Mouse (Mus musculus) brain, embryonic 18.5 days (tissue): Measurements from ENCODE around the gene Klhl12.
"Not testable (repeated sequence)": the region's sequence is repeated elsewhere in the genome, so short reads cannot be mapped to it uniquely, and the experiment has no call there.

Source experiments
- DNase-seq: peaks from one replicate; pipeline ENCODE4 v3.0.0-alpha.2; 2012; ENCODE audit warnings: low read depth, low spot score

The Klhl12 gene

DNA sequence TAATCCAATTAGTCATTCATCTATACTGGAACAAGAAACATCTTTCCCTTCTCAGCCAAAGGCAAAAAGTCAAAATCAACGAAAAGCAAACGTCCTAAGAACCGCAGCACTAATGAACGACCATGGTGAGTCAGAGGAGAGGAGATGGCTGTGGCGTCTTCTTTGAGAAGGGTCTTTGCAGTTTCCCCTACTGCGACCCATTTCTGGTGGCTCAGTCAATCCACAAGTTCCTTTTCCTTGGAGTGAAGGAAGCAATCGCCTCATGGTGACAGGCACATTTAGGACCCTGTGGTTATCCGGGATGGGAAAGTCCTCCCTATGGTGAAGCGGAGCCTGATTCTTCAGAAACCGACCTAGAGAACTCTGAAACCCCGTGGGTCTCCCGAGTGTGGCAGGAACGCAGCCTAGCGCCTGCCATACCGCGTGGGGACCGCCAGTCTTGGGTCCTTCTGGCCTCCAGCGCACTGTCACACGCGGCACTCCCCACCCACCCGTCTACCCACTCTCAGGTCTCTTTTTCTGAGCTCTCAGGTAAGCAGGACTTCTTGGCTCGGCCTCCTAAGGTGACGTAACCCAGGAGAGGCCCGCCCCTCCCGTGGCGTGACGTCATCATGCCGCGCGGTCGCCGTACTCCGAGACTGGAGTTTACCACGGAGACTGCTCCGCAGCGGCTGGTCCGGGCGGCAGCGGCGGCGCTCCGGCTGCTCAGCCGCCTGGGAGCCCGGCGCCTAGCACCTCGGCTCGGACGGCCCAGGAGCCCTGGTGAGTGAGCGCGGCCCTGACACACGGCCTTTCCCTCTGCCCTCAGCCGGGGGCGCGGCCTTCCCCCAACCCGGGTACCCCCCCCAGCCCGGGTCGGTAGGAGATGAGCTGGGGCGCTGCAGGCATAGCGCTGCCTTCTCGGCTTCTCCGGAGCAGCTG, at the start of gene Klhl12:
Klhl12 (plus strand) TSS at position 628 of the 921 bp plus-strand sequence.
- DNase-seq: peak; percentile 77

DNA sequence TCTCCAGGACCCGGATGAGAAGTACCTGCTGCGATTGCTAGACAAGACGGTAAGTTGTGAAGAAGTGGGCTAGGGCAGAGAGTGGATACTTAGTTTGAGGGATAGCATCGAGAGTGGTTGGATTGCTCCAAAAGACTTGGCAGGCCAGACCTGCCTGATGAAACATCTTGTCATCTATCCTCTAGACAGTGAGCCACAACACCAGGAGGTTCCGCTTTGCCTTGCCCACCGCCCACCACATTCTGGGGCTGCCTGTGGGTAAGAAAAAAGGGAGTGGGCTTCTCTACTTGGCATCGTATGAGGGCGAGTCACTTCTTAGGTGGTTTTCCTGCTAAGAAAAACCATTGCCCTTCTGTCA, 48.9 kb upstream of the Klhl12 start:
- no peak for DNase-seq

DNA sequence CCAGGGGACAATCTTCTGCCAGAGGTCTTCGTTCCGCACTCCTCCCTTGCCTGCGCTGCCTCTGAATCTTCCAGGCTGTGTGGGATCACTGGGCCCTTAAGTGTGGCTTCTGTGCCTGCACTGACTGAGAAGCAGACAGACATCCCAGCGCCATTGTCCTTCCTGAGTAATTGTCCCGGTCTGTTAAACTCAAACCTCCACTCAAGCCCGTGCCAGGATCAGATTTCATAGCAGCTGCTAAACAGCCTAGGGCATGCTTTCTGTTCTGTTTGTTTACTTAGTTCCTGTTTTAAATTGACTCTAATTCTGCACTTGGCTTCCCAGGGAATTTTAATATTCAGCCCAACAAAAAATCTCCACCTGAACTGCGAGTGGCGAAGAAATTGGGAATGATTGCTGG, 47.3 kb upstream of the Klhl12 start:
- DNase-seq: no peak

DNA sequence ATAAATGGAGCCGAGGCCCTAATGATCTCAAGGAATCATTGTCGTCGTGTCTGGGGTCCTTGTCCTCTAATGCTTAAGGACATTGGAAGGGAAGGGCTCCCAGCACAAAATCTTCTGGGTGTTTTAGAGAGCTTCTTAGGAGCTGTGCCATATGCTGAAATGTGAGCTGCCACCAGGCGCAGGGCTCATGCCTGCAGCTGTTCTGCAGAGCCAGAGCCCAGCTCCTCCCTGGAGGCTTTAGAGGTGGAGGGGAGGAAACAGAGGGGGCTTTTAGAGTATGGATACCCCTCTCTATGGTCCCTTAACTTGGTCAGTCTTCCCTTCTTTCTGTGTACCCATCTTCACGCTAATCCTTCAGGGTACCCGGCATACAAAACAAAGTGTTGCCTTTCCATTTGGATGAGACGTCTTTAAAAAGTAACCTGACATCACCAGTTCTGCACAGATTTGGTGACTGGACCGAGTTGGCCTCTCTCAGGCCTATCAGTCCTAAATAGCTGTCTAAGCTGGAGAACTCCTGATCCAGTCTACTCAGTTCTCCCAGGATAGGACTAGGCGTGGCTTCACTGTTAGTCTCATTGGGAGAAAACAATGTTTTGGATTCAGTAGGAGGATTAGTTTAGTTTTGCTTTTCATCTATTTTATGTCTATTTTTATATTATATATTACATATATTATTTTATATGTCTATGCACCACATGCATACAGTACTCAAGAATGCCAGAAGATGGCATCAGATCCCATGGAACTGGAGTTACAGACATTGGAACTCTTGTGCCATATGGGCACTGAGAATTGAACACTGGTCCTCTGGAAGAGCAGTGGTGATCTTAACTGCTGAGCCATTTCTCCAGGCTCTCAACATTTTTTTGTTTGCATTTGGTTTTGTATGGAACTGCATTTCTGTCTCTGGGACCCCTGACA, 43.4 kb upstream of the Klhl12 start:
- DNase-seq: no peak

DNA sequence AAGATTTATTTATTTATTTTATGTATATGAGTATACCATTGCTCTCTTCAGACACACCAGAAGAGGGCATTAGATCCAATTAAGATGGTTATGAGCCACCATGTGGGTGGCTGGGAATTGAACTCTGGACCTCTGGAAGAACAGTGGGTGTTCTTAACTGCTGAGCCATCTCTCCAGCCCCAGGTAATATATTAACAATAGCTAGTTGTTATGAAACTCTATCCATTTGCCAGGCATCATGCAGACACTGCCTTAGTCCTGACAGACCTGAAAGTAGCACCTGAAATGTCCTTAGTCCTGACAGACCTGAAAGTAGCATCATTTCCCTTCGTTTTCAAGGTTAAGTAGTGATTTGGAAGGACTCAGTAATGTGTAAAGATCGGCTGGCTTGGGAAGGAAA, 41.3 kb upstream of the Klhl12 start:
- DNase-seq: no peak

DNA sequence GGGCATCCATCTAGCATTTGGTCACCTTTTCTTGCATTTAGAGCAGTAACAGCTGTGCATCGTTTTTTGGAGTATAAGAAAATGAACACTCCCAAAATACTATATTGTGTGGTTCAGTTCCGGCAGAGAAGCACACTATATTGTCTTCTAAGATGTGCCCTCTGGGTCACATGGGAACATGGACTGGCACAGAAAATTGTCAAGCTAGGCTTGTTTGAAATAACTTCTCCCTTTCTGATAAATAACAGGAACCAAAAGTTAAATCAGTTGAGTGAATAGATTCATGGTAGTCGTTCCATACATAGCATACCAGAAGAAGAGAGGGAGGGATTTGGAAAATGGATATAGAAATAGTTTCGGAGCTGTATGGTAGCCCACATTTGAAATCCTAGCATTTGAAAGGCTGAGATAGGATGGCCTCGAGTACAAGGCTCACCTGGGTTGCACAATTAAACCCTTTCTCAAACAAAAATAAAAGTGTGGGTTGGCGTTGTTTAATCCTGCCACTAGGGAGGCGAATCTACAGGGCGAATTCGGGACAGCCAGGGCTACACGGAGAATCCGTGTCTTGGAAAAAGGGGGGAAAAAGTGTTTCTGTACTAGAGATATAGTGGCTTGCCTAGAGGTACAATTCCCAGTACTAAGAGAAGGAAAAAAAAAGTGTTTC, 40.7 kb upstream of the Klhl12 start:
- no peak for DNase-seq

DNA sequence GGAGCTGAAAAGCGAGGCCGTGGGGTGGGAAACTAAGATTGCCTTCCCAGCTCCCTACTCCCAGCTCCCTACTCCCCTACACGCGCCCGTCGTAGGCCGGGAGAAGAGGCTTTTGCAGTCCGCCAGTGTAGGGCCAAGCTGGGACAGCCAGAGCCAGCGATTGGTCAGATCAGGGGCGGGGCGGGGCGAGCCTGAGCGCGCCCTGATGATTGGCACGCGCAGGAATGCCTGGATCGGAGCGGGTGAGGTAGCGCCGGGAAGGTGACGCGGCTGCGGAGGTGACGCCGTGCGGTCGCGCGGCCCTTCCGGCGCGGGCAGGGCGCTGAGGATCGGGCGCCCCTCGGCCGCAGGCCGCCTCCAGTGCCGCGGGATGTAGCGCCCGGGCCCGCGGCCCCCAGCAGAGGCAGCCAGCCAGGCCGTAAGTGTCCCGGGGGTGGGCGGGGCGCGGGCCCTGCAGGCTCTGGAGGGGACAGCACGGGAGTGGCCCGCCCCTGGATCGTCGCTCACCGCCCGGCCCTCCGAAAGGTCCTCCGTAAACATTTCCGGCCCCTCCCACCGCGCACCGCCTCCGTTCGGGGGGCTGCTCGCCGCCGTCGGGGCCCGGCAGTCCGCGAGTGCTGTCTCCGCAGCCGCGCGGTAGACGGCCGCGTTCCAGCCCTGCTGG, 40.0 kb upstream of the Klhl12 start, which contains the start of gene Adipor1:
Adipor1 (plus strand) TSS at position 211 of the 664 bp plus-strand sequence.
- DNase-seq: peak; percentile 89

DNA sequence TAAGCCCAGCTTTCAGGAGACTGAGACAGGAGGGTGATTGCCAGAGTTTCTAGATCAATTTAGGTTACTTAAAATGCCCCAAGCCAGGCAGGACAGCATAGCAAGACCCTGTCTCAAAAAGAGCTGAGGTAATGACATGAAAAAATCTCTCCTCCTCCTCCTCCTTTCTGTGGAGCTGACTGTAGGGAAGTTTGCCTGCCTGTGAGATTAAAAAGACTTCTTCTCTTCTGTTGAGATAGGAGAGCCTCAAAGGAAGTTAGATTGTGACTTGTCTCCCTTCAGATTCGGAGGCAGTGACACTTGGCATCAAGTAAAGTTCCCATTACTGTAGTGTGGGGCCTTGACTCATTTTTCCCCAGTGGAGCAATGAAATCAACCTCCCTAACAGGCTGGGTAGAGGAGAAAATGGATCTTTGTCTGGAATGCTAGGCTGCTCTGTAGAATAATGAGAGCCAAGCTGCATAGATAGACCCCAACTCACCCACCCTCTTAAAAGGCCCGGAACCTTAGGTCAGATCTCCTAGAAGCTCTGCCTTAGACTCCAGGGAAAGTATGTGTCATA, 36.8 kb upstream of the Klhl12 start:
- DNase-seq: no peak

DNA sequence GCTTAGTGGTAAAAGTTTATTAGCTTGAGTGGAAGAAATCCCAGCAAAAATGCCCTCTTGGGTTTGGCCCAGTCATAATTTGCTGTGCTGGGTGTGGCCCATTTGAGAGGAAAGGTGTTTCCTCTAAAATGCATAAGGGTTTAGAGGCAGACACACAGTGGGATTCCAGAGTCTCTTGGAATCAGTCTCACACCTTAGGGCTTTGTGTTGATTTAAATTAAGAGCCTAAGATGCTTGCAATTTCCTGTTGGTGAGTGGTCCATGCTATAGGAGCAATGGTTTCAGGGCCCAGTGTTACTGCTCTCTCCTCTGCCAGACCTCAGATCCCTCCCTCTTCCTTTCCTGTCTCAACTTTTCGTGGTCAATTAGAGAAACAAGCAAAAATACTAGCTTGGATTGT, 36.2 kb upstream of the Klhl12 start:
- DNase-seq: no peak

DNA sequence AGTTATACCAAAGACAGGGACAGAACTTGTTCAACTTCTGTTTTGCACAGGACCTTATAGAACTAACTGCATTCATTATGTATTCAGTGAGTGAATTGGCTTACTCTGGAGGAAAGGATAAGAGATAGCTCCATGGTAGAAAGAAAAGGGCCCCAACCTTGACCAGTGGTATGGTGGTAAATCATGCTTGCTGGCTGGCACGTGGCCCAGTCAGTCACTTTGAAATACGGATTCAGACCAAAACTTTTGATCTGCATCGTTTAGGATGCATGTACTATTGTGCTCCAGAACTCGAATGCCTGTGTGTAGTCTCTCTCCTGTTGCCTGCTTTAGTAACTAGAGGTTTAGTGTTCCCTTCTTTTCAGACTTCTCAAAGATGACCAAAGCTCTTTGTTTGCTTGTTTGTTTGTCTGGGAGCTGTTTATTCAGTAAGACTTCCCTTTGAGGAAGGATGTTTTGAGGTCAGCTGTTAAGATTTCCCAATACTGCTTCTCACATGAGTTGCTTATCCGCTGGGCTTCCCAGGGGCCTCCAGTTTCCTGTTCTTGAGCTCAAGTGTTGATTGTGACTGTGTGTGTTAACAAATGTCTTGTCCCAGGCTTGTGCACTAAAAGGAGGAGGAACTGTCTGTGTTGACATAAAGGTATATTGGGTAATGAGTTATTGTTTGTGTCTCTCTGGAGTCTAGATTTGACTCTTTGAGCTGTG, 35.4 kb upstream of the Klhl12 start:
- no peak for DNase-seq

DNA sequence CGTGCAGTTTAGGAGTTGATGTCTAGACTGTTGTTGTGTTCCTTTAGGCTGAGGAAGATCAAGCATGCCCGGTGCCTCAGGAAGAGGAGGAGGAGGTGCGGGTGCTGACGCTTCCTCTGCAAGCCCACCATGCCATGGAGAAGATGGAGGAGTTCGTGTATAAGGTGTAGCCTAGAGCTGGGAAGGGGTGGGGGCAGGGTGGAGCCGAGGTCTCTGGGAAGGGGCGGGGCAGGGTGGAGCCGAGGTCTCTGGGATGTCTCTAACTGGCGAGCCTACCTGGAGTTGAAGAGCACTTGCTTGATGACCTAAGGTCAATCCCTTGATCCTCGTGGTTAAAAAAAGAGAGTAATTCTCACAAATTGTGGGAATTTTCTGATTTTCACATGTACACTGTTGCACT, 31.4 kb upstream of the Klhl12 start:
- DNase-seq: no peak

DNA sequence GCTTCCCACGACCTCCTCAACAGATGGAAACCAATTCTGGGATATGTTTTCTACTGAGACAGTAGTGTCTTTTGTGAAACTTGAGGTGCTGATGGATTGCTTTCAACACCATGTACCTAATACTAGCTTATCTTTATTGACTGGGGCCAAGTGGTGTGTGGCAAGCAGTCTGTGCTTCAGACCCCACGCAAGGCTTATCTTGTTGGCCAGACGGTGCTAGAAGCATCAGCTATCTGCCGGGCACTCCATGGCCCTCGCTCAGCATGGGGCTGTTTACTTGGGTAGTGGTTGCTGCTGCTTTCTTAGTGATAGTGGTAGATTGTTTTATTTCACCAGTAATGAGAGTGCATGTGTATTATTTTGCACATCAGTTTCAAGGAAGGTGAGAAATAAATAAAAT, 29.0 kb upstream of the Klhl12 start:
- no peak for DNase-seq

DNA sequence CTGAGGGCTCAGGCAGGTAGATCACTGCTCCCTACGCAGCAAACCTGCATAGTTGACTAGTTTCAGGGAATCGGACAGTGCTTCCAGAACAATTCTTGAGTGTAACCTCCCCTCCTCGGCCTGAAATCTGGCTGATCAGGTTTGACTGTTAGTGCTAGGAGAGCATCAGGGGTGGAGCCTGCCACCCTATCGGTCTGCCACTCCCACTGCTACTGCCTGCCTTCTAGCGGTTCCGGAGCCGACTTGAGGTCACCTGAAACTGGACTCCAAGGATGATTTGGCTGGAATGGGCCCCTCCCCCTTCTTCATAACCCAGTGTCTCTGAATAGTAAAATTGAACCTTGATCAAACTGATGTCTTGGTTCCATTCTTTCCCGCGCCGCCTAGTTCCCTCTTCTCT, 22.3 kb upstream of the Klhl12 start:
- DNase-seq: no peak

DNA sequence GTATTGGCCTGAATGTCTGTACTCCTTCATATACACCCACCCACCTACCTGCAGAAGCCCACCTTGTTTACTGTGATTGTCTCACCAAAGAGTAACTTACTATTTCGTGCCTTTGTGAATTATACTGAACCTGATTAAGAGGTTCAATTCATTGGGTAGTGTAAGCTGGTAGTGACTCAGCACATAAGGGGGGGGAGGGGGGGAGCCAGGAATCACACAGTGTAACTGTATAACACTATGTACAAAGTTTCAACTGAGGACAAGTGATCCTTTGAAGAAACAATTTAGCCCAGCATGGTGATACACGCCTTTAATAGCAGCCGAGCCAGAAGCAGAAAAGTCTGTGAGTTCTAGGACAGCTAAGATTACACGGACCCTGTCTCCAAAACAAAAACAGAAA, 21.9 kb upstream of the Klhl12 start:
- no peak for DNase-seq

DNA sequence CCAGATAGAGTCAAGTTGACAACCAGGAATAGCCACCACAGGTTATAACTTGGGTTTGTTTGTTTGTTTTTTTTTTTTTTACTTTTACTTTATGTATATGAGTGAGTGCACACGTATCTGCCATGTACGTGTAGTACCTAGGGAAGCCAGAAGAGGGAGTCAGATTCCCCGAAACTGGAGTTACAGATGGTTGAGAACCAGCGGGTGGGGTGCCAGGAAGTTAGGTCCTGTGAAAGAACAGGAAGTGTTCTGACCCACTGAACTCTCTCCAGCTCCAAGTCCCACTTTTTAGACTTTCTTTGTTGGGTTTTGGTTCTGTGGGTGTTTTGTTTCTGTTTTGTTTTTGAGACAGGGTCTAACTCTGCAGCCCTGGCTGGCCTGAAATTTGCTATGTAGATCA, 19.9 kb upstream of the Klhl12 start:
- no peak for DNase-seq

DNA sequence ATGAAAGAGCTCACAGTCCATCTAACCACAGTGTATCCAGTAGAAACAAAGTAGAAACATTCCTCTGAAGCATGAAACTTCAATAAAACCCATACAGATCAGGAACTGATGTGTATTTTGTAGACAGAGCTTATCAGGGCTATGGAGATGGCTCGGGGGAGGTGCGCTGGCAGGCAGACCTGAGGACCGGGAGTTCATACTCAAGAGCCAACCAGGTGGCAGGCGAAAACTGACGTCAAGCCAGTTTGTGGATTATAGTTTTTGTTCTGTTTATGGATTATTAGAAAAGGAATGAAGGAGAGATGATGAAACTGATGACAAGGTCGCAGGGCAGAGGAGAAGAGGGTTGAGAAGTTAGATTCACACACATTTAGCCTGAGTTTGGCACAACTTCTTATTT, 14.9 kb upstream of the Klhl12 start:
- no peak for DNase-seq

DNA sequence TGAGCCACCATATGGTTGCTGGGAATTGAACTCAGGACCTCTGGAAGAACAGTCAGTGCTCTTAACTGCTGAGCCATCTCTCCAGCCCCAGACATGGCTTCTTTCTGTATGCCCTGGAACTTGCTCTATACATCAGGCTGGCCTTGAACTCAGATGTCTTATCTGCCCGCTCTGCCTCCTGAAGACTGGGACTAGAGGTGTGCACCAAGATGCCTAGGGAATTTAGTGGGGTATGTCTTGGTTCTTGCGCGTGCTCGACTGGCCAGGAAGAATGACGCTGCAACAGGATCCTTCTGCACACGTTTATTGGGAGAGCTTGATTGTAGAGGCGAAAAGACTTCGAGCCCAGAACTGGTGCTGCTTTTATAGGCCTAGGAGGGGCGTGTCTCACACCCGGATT, 13.6 kb upstream of the Klhl12 start:
- not testable (repeated sequence) for DNase-seq

DNA sequence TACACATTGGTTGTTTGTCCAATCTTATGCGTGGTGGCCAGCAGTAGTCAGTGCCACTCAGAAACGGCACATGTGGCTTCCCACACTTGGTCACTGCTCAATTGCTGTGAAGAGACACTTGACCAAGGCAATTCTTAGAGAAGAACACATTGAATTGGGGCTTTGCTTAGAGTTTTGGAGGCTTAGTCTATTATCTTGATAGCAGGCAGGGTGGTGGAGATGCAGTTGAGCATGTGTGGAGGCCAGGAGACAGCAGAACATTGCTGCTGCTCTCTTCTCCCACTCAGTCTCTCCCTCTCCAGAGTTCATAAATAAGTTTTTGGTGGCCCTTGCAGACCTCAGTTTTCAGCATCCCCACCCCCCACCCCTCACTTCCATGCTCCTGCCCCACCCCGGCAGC, 12.9 kb upstream of the Klhl12 start:
- DNase-seq: no peak

DNA sequence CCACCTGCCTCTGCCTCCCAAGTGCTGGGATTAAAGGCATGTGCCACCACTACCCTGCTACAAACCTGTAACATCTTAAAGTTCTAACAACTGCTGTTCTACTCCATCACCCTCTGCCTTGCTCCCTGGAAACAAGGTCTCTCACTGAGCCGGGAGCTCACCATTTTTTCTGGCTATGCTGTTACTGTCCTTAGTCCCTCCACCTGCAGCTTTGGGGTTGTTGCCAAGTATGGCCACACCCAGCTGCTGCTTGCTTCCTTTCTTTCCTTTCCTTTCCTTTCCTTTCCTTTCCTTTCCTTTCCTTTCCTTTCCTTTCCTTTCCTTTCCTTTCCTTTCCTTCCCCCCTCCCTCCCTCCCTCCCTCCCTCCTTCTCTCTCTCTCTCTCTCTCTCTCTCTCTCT, 12.0 kb upstream of the Klhl12 start:
- not testable (repeated sequence) for DNase-seq

DNA sequence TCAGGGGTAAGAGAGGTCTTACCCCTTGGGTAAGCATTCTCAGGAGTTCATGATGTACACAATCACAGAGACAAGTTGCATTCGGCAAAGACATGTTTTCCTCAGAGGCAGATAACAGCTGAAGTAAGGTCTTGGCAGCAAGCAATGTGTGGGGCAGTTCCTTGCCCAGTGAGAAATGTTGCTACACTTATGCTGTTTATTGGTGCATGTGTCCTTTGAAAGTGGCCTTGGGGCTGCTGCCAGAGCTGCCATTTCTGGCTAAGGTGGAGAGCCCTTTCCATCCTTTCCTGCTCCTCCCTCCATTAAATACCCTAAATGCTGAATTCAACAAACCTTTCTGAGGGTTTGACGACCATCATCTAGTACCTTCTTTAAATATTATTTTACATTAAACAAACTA, 9.9 kb upstream of the Klhl12 start:
- DNase-seq: no peak
